Mouse (Mus musculus) embryonic facial prominence, embryonic 15.5 days (tissue): ENCODE measurements around the gene Uba2. TPM values are rescaled to one million over a fixed set of nuclear protein-coding genes. Genes with fewer than 3 reads are reported as not detected.
"Not testable (repeated sequence)": the region's sequence is repeated elsewhere in the genome, so short reads cannot be mapped to it uniquely, and the experiment has no call there.

Source experiments
- ATAC-seq: fragments of 200-750 bp; cut with Nextera tagmentation; 2 replicates; pipeline ENCODE4 v1.8.0; 2017; ENCODE audit warnings: low read depth, moderate TSS enrichment; ENCODE audit not compliant: insufficient number of reproducible peaks, low FRiP score, low TSS enrichment
- H3K27ac ChIP-seq: fragments of 300-500 bp; sonication (generic); replicated peaks from 2 replicates; pipeline ENCODE4 v1.5.1; 2015; ENCODE audit warnings: mild to moderate bottlenecking, inconsistent platforms
- H3K27me3 ChIP-seq: fragments of 300-500 bp; sonication (generic); 2 replicates; pipeline ENCODE4 v1.6.1; 2015; ENCODE audit warnings: inconsistent platforms
- H3K36me3 ChIP-seq: fragments of 300-500 bp; sonication (generic); 2 replicates; pipeline ENCODE4 v1.6.1; 2015; ENCODE audit warnings: mild to moderate bottlenecking, inconsistent platforms
- H3K4me1 ChIP-seq: fragments of 300-500 bp; sonication (generic); 2 replicates; pipeline ENCODE4 v1.6.1; 2015; ENCODE audit warnings: inconsistent platforms
- H3K4me2 ChIP-seq: fragments of 300-500 bp; sonication (generic); replicated peaks from 2 replicates; pipeline ENCODE4 v1.6.1; 2015; ENCODE audit warnings: mild to moderate bottlenecking, inconsistent platforms
- H3K4me3 ChIP-seq: fragments of 300-500 bp; sonication (generic); replicated peaks from 2 replicates; pipeline ENCODE4 v1.5.1; 2015; ENCODE audit warnings: mild to moderate bottlenecking, inconsistent platforms
- H3K9ac ChIP-seq: fragments of 300-500 bp; sonication (generic); 2 replicates; pipeline ENCODE4 v1.6.1; 2015; ENCODE audit warnings: inconsistent platforms
- H3K9me3 ChIP-seq: fragments of 300-500 bp; sonication (generic); replicated peaks from 2 replicates; pipeline ENCODE4 v1.6.1; 2016; ENCODE audit warnings: inconsistent platforms
- WGBS: fragments of 180-500 bp; shearing (Covaris S2); methylation state at CpG from one replicate; pipeline ENCODE4 v1.1.7; 2015; 5-methylcytosine and 5-hydroxymethylcytosine counted together
- polyA plus RNA-seq: library from polyadenylated mRNA; unstranded; fragments of >200 nt; fragmentation: Nextera tagmentation; extraction: Ambion mirVana; gene quantifications from 2 replicates; pipeline ENCODE4 v1.2.1, GENCODE M21; 2015

The Uba2 gene
- polyA plus RNA-seq, 1 experiment from 2014 or later, result 187 TPM

DNA sequence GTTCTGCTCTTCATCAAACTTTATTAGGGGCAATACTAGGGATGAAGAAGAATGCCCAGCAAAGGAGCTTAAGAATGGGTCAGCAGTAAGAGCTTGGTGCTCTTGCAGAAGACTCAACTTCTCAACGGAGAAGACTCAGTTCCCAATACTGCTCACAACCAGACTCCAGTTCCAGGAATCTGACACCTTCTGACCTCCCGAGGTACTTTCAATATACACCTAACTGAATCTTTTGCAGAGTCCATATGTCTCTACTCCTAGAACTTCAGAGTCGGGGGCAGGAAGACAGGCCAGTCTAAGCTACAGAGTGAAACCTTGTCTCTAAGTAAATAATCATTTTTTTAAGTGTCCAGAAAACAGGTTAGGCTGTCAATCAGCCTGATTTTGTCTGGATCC lies 37.4 kb downstream of the Uba2 start:
- H3K9ac ChIP-seq, result peak overlapping the region; percentile 94
- WGBS, result 2% methylated on average over 3 of the region's 3 CpGs
- ATAC-seq, result no peak

GRCm38 (mm10) chr7:34131118-34131517 lies 38.3 kb downstream of the Uba2 start:
- ATAC-seq, result no peak
- Histone ChIP-seq H3K9ac (no peak overlapping the region), H3K27ac (no peak overlapping the region), H3K4me2 (peak overlapping the region; percentile 70), H3K27me3 (no peaks in the 10 kb centered on the region), H3K9me3 (no peaks in the 10 kb centered on the region), H3K4me3 (peak overlapping the region; percentile 82), H3K4me1 (peaks cover 31% of the 10 kb centered on the region), H3K36me3 (peaks cover 16% of the 10 kb centered on the region)
- 69% methylated on average over 3 of the region's 3 CpGs for WGBS

More for the DNA sequence above, 37.4 kb downstream of the Uba2 start:
- peak overlapping the region; percentile 82 for H3K4me3 ChIP-seq
- peak overlapping the region; percentile 70 for H3K4me2 ChIP-seq
- H3K9me3 ChIP-seq, result no peaks in the 10 kb centered on the region
- no peaks in the 10 kb centered on the region for H3K27me3 ChIP-seq
- H3K36me3 ChIP-seq, result peaks cover 8% of the 10 kb centered on the region
- peaks cover 31% of the 10 kb centered on the region for H3K4me1 ChIP-seq
- peak overlapping the region; percentile 86; the same call in 1 of the 2 replicates for H3K27ac ChIP-seq

DNA sequence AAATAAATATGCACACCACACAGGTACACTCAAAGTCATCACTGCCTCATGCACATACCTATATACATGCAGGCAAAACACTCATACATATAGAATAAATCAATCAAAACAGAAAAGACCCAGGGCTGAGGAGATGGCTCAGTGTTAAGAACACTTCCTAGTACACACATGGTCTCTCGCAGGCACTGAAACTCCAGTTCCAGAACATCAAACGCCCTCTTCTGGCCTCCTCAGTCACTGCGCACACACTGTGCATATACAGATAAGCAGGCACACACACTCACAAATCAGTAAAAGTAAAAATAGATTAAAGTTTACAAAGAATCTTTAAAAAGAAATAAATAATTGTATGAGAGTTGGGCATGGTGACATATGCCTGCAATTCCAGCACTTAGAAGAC lies 43.1 kb downstream of the Uba2 start:
- WGBS, result 87% methylated on average over 3 of the region's 3 CpGs
- no peaks in the 10 kb centered on the region for H3K9me3 ChIP-seq
- no peak overlapping the region for H3K9ac ChIP-seq
- H3K4me3 ChIP-seq, result no peak overlapping the region
- H3K36me3 ChIP-seq, result peaks cover 21% of the 10 kb centered on the region
- peaks cover 12% of the 10 kb centered on the region for H3K4me1 ChIP-seq
- no peaks in the 10 kb centered on the region for H3K27me3 ChIP-seq
- no peak overlapping the region for H3K4me2 ChIP-seq
- no peak for ATAC-seq
- no peak overlapping the region for H3K27ac ChIP-seq

DNA sequence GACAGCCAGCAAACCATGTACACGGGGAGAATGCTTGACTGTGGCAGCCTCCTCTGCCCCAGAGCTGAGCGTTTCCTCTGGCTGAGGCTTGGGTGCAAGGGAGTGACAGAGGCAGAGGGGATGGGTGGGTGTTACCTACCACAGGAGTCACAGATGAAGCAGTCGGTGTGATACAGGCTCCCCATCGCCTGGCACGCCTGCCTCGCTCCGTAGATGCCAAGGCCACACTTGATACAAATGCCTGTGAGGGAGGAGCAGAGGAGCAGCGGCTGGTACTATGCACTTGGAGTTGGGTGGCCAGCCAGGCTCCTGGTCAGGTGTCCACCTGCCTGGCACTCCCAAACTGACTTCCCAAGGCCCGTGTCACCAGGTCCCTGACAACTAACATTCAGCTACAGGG lies 44.1 kb downstream of the Uba2 start:
- H3K4me2 ChIP-seq, result no peak overlapping the region
- peaks cover 21% of the 10 kb centered on the region for H3K36me3 ChIP-seq
- no peaks in the 10 kb centered on the region for H3K9me3 ChIP-seq
- H3K4me1 ChIP-seq, result peaks cover 9% of the 10 kb centered on the region
- no peak for ATAC-seq
- WGBS, result 87% methylated on average over 9 of the region's 9 CpGs
- no peak overlapping the region for H3K4me3 ChIP-seq
- no peak overlapping the region for H3K27ac ChIP-seq
- no peaks in the 10 kb centered on the region for H3K27me3 ChIP-seq
- no peak overlapping the region for H3K9ac ChIP-seq

GRCm38 (mm10) chr7:34122987-34123720 lies 46.2 kb downstream of the Uba2 start:
- Histone ChIP-seq H3K36me3 (peaks cover 30% of the 10 kb centered on the region), H3K9ac (no peak overlapping the region), H3K4me2 (no peak overlapping the region), H3K27ac (no peak overlapping the region), H3K4me1 (peaks cover 6% of the 10 kb centered on the region), H3K27me3 (no peaks in the 10 kb centered on the region), H3K4me3 (no peak overlapping the region), H3K9me3 (no peaks in the 10 kb centered on the region)
- no peak for ATAC-seq
- 51% methylated on average over 6 of the region's 6 CpGs for WGBS

DNA sequence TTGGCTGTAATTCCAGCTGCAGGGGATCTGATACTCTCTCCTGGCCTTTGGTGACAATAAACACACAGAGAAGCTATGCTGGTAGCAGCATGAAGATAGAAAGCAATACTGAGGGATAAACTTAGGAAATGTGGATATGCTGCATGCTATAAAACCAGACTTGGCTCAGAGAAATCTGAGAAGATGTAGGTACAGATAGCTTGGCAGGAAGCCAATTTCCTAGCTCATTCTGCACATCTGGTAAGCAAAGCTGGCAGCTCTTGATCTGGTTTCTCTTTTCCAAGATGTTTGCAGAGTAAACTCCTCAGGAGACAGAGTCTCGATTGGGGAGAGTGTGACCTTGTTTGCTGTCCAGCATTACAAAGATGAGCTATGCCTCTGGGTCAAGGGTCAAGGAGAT lies 48.8 kb downstream of the Uba2 start:
- not testable (repeated sequence) for H3K27me3 ChIP-seq, ATAC-seq, H3K4me1 ChIP-seq, H3K9me3 ChIP-seq, H3K27ac ChIP-seq, H3K4me3 ChIP-seq, H3K4me2 ChIP-seq, H3K9ac ChIP-seq
- WGBS, result 7% methylated on average over 1 of the region's 1 CpGs
- H3K36me3 ChIP-seq, result peaks cover 37% of the 10 kb centered on the region

DNA sequence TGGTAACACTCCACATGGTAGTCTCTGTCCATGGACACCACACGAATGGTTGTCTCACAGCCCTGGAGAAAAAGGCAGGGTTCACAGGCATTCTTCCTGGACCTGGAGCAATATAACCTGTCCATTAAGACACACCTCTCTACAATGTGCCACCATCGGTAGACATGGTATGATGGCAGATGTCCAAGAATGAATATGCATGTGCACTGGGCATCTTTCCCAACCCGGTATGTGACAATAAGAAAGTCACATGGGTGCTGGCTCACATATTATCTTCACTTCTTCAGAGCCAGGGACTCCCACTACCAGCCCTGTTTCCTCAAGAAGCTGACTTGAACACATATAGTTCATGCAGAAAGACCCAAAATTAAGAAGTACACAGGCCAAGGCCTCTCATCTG lies 52.8 kb downstream of the Uba2 start:
- Histone ChIP-seq H3K36me3 (peaks cover 70% of the 10 kb centered on the region), H3K4me2 (no peak overlapping the region), H3K27ac (no peak overlapping the region), H3K4me1 (peaks cover 6% of the 10 kb centered on the region), H3K4me3 (no peak overlapping the region), H3K9me3 (no peaks in the 10 kb centered on the region), H3K27me3 (no peaks in the 10 kb centered on the region), H3K9ac (no peak overlapping the region)
- no peak for ATAC-seq
- 74% methylated on average over 3 of the region's 3 CpGs for WGBS

- peak; percentile 52; the same call in 1 of the 2 replicates for ATAC-seq
These were observed 60.2 kb downstream of the Uba2 start for GRCm38 (mm10) chr7:34109190-34109589.

GRCm38 (mm10) chr7:34101276-34101675 lies 68.1 kb downstream of the Uba2 start:
- no peaks in the 10 kb centered on the region for H3K36me3 ChIP-seq
- no peak overlapping the region for H3K27ac ChIP-seq
- H3K4me2 ChIP-seq, result no peak overlapping the region
- H3K9ac ChIP-seq, result no peak overlapping the region
- no peaks in the 10 kb centered on the region for H3K27me3 ChIP-seq
- no peak overlapping the region for H3K4me3 ChIP-seq
- no peaks in the 10 kb centered on the region for H3K9me3 ChIP-seq
- H3K4me1 ChIP-seq, result no peaks in the 10 kb centered on the region
- ATAC-seq, result no peak

More at GRCm38 (mm10) chr7:34109190-34109589, 60.2 kb downstream of the Uba2 start:
- Histone ChIP-seq H3K4me3 (no peak overlapping the region), H3K27me3 (no peaks in the 10 kb centered on the region), H3K36me3 (peaks cover 35% of the 10 kb centered on the region), H3K27ac (no peak overlapping the region), H3K4me2 (no peak overlapping the region), H3K9ac (no peak overlapping the region), H3K9me3 (no peaks in the 10 kb centered on the region), H3K4me1 (no peaks in the 10 kb centered on the region)
- 58% methylated on average over 5 of the region's 5 CpGs for WGBS

- Histone ChIP-seq H3K27ac (no peak overlapping the region), H3K9me3 (no peaks in the 10 kb centered on the region; the same call in 1 of the 2 replicates), H3K4me1 (no peaks in the 10 kb centered on the region), H3K27me3 (no peaks in the 10 kb centered on the region), H3K4me2 (no peak overlapping the region), H3K4me3 (no peak overlapping the region), H3K36me3 (no peaks in the 10 kb centered on the region), H3K9ac (no peak overlapping the region)
- WGBS, result 73% methylated on average over 2 of the region's 2 CpGs
- ATAC-seq, result no peak
These were observed 69.4 kb downstream of the Uba2 start for GRCm38 (mm10) chr7:34100002-34100401.

DNA sequence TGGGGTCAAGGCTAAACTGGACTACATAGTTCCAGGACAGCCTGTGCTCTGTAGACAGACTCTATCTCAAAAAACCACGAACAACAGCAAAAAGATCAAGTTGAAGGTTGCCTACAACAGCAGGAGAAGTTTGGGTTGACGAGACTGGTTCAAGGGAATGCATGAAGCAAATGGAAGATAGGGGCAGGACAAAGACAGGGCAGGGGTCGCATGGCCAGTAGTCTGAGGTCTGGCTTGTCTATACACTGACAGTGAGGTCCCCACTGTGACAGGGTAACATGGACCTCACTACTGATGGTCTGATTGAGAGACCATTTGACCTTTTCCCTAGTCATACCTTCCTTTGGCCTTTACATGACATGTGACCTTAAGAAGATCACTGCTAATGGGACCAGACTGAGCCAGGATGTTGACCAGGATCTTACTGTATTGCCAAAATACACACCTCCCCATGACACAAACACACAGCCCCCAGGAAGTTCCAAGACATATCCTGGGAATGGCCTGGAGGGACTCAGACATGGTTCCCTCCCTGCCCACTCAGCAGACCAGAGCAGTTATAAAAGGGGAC lies 74.4 kb downstream of the Uba2 start, which contains the start of gene Scgb1b30:
Scgb1b30 (plus strand) TSS at position 521 of the 571 bp plus-strand sequence.
- Histone ChIP-seq H3K27ac (no peak within 1 kb of the TSS), H3K9ac (no peak within 1 kb of the TSS), H3K4me2 (no peak within 1 kb of the TSS), H3K36me3 (no peaks in the 10 kb centered on the region), H3K4me3 (no peak within 1 kb of the TSS), H3K9me3 (no peaks in the 10 kb centered on the region; the same call in 1 of the 2 replicates), H3K4me1 (no peaks in the 10 kb centered on the region), H3K27me3 (no peaks in the 10 kb centered on the region)
- WGBS, result 71% methylated on average over 3 of the region's 3 CpGs
- ATAC-seq, result no peak
